Mouse (Mus musculus) thymus, adult 2 months (tissue): ENCODE results near the gene Epn1.

Source experiments
- CTCF ChIP-seq: fragments of 200-500 bp; IDR thresholded peaks from 2 replicates; pipeline ENCODE4 v1.5.1; 2012; ENCODE audit warnings: mild to moderate bottlenecking, control low read depth, low read length, moderate library complexity, borderline replicate concordance; ENCODE audit not compliant: control insufficient read depth, poor library complexity, insufficient read depth; ENCODE audit errors: extremely low read depth
- POLR2A ChIP-seq: fragments of 200-500 bp; IDR thresholded peaks from 2 replicates; pipeline ENCODE4 v1.6.1; 2012; ENCODE audit warnings: mild to moderate bottlenecking, low read length, control low read depth, moderate library complexity; ENCODE audit not compliant: control insufficient read depth, poor library complexity, insufficient read depth; ENCODE audit errors: extremely low read depth

DNA sequence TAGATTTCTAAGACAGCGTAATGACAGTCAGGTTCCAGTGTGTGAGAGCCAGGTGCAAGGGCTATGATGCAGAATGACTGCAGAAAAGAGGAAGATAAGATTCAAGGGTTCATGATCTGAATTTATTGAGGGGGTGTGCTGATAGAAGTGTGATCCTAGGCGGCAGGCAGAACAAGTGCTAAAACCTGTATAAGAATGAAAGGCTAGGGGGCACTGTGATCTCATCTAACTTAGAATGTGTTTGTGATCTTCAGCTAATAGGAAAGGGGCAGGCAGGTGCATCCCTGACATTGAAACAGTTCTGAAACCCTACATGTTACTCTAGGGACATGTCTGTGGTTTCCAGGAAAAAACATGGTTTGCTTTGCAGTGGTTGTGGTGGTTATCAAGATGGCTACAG lies 33.9 kb upstream of the Epn1 start:
- TF ChIP-seq CTCF: no peak
- TF ChIP-seq POLR2A: no peak
